Comparison of ENCODE assay signal across 16 mouse cellular contexts in genomic region chr5:135645330-135645729, GRCm38 (mm10).
"Had no signal": no experiment of that assay in that cellular context is flagged by ENCODE, and none has a peak within 500 bp of the region (broad histone marks: within the 10 kb centered on the region; RNA-seq: fewer than 3 reads in every experiment).

No protein-coding gene starts in this region.

- H3K27me3 ChIP-seq: limb, embryonic 15.5 days; liver, embryonic 15.5 days had no signal

- H3K4me2 ChIP-seq: limb, embryonic 15.5 days; liver, embryonic 15.5 days; lung, embryonic 14.5 days; midbrain, embryonic 11.5 days had no signal

- H3K4me1 ChIP-seq: limb, embryonic 15.5 days had no signal

- H3K27ac ChIP-seq: kidney, postnatal 0 days; limb, embryonic 15.5 days; liver, embryonic 15.5 days had no signal

- H3K9me3 ChIP-seq: limb, embryonic 15.5 days; liver, embryonic 15.5 days; megakaryocyte, embryonic 14.5 days had no signal

- H3K36me3 ChIP-seq: liver, embryonic 15.5 days had no signal

- DNase-seq: kidney, adult 11 months; kidney, adult 9 months; kidney, postnatal 36 days; layer of hippocampus, adult 9-11 months; layer of hippocampus, postnatal 36 days; lung, embryonic 14.5 days; lung, postnatal 10 days; lung, postnatal 4 days; spleen, adult 18-20 months; thymus, adult 2 months; thymus, postnatal 25 days had no signal

- H3K4me3 ChIP-seq: limb, embryonic 15.5 days; liver, embryonic 15.5 days; megakaryocyte, embryonic 14.5 days had no signal

- H3K9ac ChIP-seq: limb, embryonic 15.5 days; liver, embryonic 15.5 days; lung, embryonic 14.5 days had no signal
